Mouse (Mus musculus) liver, adult 2 months (tissue): ENCODE measurements at regions not wholly inside any gene's neighbourhood (a gene's known extent, or its start where the extent isn't known, plus 50 kb on each side); places are given as distances from the start of the nearest gene placed in this dataset.

ENCODE experiments used
- CTCF ChIP-seq: fragments of 200-500 bp; IDR thresholded peaks from 2 replicates; pipeline ENCODE4 v1.5.1; 2011; ENCODE audit warnings: low read depth, low read length, control low read depth
- POLR2A ChIP-seq: fragments of 200-500 bp; IDR thresholded peaks from 2 replicates; pipeline ENCODE4 v1.6.1; 2011; ENCODE audit warnings: low read length, control low read depth; ENCODE audit not compliant: insufficient read depth; ENCODE audit errors: extremely low read depth

DNA sequence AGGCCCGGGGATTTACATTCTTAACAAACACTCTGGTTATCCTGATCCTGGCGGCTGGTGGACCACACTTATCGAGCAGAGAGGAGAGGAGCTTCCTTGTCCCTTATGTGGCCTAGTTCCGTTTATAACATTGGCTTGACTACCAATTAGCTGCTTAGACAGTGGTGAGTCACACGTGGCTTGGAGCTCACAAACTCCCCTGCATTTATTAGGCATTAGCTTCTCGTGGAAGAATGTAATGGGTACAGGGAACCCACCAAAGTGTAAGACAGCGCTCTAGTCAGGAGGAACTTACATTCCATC lies 61.7 kb downstream of the Mid1ip1 start:
- TF ChIP-seq CTCF = no peak
- TF ChIP-seq POLR2A = no peak
